Mouse (Mus musculus): ENCODE results near the gene P2ry12. TPM values are rescaled to one million over a fixed set of nuclear protein-coding genes. Genes with fewer than 3 reads are reported as not detected.

Gene P2ry12
- total RNA-seq, 2 experiments from 2014 or later, result 3.3 to 3.5 TPM

- no peak for DNase-seq
Measured at GRCm38 (mm10) chr3:59234878-59235277, 27.8 kb downstream of the P2ry12 start.

DNA sequence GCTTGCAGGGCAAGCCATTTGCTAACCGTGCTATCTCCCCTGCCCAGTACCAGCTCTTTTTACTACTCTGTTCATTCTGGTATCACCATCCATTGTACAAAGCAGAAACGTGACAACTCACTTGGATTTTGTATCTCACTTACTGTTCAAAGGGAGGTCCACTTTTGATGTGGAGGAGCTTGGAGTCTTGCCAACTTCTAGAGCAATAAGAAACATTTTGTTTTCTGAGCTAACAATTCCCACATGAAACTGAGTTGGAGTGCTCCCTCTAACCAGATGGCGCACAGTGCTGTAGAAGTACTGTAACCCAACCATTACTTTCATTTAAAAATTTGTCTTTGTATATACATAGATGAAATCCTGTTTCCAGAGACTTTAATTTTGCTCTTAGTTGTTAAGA lies 31.8 kb downstream of the P2ry12 start:
- no peak for DNase-seq

- peak; percentile 9 for DNase-seq
Measured at GRCm38 (mm10) chr3:59228730-59229551, 33.7 kb downstream of the P2ry12 start.

DNA sequence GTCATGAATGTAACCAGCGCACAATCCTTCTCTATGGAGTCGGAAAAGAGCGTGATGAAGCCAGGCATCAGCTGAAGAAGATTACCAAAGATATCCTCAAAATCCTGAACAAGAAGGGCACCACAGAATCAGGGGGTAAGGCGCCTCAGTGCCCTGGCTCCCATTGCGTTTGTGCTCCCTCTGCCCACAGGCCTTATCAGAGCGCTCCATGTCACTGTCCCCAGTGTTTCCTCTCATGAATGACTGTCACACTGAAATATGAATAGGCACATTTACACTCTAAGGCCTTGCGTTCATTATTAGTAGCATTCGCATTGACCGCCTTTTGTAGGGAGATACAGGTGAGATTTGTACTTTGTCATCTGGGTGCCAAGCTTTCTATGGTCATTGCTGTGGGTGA lies 35.0 kb downstream of the P2ry12 start:
- no peak for DNase-seq

- DNase-seq, result no peak
Measured at GRCm38 (mm10) chr3:59225411-59225810, 37.3 kb downstream of the P2ry12 start.

GRCm38 (mm10) chr3:59222303-59222702 lies 40.4 kb downstream of the P2ry12 start:
- no peak for DNase-seq

- DNase-seq, result no peak
Measured at GRCm38 (mm10) chr3:59219326-59219725, 43.3 kb downstream of the P2ry12 start.

DNA sequence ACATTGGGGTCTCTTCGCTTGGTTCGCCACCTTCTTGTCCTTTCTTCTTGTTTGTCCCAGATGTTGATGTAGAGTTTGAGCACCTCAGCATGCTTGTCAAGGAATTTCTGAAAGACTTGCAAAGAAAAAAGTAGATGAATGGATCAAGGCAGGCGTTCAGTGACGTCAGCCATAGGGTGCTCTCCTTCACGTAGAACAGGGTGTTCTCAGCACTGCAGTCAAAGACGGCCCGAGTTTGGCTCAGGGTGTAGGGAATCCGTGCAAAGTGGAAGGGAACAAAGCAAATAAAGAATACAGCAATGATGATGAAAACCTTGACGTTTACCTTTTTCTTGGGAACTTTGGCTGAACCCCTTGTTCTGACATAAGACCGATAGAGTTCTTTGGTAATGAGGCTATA lies 45.5 kb downstream of the P2ry12 start:
- no peak for DNase-seq

DNA sequence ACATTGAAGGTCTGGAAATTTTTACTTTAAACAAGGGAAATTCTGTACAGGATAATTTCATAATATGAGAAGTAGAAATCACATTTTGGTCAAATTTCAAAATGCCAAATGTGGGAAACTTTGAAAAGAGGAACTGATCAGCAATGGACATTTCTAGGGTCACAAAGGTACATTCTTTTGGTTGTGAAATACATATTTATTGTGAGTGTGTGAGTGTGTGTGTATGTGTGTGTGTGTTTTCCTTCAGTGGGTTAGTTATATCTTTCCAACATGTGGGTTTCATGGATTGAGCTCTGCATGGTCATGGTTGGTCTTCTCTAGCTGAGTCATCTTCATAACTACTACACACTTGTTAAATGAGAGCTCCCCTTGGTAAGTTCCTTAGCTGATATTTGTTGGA lies 50.3 kb downstream of the P2ry12 start:
- no peak for DNase-seq

DNA sequence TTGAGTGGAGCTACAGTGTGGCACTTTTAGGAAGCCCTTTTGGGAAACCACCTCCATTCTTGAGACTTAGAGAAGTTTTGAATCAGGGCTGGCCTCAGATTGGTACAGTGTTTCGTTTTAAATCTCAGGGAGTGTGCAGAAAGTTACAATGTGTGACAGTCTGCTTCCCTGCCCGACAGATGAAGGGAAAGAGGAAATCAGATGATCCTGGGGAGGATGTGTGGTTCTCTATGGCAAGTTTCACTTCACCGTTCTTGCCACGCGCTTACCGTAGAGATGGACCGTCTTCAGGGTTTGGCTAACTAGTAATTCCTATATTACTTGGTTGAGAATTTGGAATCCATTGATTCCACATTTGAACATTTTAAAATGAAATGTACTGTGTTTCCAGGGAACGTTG lies 50.9 kb downstream of the P2ry12 start:
- no peak for DNase-seq

DNA sequence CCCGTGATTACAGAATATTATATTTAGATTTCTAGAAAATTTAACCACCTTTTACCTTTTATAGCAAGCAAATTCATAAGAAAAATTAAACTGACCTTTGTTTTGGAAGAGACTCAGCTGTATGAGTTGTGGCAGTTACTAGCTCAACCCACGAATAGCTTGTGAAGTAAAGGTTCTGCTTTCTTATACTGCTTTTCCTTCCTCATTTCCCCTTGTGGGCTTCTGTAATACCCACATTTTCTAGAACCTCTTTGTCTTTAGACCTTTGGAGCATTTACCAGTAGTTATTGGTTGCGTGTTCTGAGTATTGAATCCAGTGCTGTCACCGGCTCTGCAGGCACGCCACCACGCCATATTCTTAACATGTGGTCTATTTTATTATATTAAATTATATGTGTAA lies 51.9 kb downstream of the P2ry12 start, which contains the start of gene P2ry13:
Gene P2ry13 (minus strand): TSS at position 156 of the 400 bp plus-strand sequence.
- DNase-seq, result no peak

DNA sequence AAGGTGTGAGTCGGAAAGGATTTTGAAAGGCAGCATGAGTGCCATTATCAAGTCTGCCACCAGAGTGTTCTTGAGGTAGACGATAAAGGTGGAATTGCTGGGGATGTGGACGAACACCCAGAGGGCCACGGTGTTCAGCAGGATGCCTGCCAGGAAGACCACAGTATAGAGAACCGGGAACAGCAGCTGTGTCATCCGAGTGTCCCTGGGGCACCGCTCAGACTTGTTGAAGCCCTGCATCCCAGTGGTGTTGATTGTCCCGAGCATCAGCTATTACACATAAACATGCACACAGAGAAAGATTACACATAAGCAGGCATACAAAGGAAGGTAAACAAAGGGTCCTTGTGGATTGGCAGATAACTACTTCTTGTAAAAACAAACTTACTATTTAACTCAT lies 52.6 kb downstream of the P2ry12 start:
- no peak for DNase-seq

DNA sequence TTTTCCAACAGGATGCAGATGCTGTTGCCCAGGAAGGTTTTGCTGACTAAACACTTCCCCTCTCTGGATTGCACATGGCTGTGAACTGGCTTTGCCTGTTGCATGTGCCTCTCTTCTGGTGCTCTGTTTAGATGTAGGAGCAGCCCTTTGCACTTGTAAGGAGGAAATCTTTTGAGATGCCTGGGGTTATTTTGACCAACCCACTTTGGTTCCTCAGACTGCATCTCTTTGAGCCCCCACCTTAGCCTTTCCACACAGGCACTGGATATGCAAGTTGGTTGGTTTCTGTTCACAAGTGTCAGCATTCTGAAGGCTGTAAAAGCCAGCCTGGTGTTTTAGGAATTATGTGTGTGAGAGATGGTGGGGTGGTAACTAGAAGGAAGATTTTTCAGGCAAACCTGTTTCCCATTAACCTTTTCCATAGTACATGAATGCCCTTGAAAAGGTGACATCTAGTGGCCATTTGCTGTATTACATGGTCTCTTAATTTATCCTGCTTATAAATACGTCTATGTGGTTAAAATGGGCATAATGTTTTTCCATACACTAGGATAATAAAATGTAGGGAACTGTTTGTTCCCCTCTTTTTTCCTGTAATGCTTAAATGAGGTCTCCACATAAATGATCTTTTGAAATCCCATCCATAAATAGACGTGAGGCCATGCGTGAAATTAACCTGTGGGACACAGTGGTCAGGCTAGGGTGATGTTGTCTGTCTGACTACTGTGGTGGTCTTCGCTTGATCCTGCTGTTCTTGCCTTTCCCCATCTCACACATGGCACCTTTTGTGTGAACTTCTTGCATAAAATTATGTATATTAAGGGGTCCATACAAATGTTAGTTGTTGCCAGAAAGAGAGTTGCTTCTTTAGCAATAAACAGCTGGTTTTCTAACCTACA lies 53.8 kb downstream of the P2ry12 start:
- peak; percentile 50 for DNase-seq

- no peak for DNase-seq
Measured at GRCm38 (mm10) chr3:59205941-59206340, 56.7 kb downstream of the P2ry12 start.

DNA sequence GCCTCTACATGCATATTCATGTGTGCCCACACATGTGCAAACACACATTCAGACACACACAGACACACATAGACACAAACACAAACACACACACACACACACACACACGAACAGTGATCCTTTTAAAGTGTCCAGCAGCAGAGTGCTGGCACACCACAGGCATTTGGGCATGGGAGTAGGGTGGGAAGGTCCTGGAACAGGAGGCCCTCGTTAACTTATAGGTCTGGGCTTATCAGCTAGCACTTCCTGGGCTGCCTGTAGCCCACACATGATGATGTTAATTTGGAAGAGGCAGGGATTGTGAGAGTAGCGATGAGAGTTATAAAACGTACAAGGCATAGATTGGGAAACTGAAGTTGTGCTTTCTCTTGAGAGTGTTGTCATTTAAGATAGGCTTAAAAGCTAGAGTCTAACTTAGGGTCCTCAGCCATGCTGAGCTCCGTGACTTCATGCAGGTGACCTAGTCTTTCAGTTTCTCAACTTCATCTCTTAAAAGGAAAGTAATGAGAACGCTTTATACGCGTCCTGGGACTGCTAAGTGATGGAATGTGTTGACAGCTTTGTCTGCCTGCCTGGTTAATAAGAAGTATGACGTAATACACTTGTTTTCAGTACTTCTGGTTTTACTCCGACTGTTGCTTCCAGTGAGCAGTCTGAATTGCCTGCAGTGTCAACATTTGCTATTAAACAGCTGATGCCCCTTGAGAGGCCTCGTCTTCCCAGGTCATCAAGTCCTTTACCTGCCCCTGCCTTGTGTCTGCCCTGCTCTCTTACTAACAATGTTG lies 57.8 kb downstream of the P2ry12 start:
- no peak for DNase-seq

DNA sequence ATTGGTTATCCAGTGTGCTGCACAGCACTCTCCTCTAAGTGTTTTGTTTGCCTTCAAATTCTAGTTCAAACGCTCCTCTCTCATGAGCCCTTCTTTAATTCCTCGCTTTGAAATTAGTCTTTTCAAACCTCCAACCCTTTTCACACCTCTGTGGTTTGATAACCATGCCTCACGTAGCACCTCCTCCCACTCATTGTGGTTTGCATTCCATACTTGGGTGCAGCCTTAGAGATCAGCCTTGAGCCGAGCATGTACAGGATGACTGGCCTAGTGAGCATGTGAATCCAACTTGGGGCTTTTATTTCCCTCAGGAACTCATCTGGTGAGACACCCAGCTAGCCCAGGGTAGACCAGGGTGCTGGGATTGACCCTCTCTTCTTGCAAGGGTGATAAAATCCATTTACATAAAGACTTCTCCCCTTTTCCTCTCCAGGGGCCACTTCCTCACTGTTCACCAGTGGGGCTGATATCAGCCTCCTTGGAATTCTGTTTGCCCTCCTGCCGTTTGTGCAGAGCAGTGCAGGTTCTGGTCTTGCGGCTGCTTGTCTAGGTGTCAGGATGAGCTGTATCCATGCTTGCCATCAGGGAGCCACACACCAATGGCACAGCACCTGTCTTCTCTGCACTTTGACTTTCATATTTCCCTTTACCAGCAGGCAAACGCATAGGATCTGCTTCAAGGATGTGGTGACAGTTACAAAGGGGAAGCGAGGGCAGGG lies 58.7 kb downstream of the P2ry12 start:
- DNase-seq, result no peak

DNA sequence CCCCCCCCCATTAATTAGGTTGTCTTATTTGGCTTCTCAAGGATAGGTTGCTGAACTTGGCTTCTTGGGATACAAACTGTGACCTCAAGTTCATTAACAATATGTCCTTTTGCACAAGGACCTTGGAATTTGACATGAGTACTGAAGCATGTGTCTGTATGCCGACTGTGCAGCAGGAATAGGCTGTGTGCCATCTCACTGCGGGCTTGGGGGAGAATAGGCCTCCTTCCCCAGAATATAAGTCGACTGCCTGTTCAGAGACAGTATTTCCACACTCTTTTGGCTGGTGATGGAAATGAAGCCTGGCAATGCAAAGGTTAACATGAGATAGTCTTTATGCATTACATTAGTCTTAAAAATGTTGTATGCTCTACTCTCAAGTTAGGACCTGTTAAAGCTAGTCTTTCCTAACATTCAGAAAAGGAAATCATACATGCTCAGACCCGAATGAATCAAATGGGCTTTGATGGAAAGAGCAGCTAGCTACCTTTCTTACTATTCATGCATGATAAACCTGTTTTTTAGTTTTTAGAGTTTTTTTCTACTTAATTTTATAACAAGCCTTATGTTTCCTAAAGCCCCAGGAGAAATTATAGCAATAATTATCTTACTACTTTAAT lies 65.2 kb downstream of the P2ry12 start:
- no peak for DNase-seq

GRCm38 (mm10) chr3:59194938-59195337 lies 67.7 kb downstream of the P2ry12 start, which contains the start of gene Gpr87:
Gene Gpr87 (minus strand): TSS chr3:59195104.
- no peak for DNase-seq

- no peak for DNase-seq
Measured at GRCm38 (mm10) chr3:59194099-59194498, 68.6 kb downstream of the P2ry12 start.

- no peak for DNase-seq
Measured at GRCm38 (mm10) chr3:59191674-59192073, 71.0 kb downstream of the P2ry12 start.

DNA sequence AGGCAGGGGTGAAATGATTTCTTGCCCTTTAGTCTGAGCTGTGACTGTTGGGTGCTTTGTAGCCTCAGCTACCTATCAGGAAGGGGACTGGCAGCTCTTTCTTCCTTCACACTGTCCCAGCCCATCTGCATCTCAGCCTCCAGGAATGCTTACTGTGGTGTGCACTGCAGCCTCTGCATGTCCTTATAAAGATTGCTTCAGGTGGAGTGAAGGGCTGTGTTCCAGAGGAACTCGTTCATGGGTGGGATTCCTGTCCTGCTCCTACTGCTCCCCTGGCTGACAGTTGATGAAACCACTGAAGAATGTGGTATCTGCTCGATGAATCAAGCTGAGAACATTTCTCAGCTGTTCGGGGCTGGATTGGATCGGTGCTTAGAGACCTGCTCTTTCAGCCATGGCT lies 75.3 kb downstream of the P2ry12 start:
- DNase-seq, result no peak

All from adrenal gland, postnatal 10 days (tissue).